Mouse (Mus musculus) testis, adult 2 months (tissue): Measurements from ENCODE around the gene Trim56. TPM values are rescaled to one million over a fixed set of nuclear protein-coding genes. Genes with fewer than 3 reads are reported as not detected.
A peak's percentile ranks its signal among the peaks of the same experiment; 100 is the strongest.
"Not testable (repeated sequence)": the region's sequence is repeated elsewhere in the genome, so short reads cannot be mapped to it uniquely, and the experiment has no call there.

Experiments
- H3K27ac ChIP-seq: fragments of 200-500 bp; 2 replicates; pipeline ENCODE4 v1.5.1; 2012; ENCODE audit warnings: low read depth, low read length; ENCODE audit not compliant: control insufficient read depth, insufficient read depth
- H3K27me3 ChIP-seq: fragments of 200-500 bp; 2 replicates; pipeline ENCODE4 v1.6.1; 2012; ENCODE audit warnings: mild to moderate bottlenecking, low read length, moderate library complexity; ENCODE audit not compliant: control insufficient read depth, insufficient read depth
- H3K36me3 ChIP-seq: fragments of 200-500 bp; 2 replicates; pipeline ENCODE4 v1.6.1; 2012; ENCODE audit warnings: mild to moderate bottlenecking, low read length; ENCODE audit not compliant: control insufficient read depth, insufficient read depth
- H3K4me1 ChIP-seq: fragments of 200-500 bp; 2 replicates; pipeline ENCODE4 v1.6.1; 2012; ENCODE audit warnings: low read length; ENCODE audit not compliant: control insufficient read depth, insufficient read depth
- H3K4me3 ChIP-seq: fragments of 200-500 bp; 2 replicates; pipeline ENCODE4 v1.5.1; 2012; ENCODE audit warnings: low read depth, mild to moderate bottlenecking, low read length, moderate library complexity, mixed read lengths; ENCODE audit not compliant: control insufficient read depth
- CTCF ChIP-seq: fragments of 200-500 bp; IDR thresholded peaks from 2 replicates; pipeline ENCODE4 v1.5.1; 2012; ENCODE audit warnings: low read depth, mild to moderate bottlenecking, inconsistent platforms, low read length, moderate library complexity; ENCODE audit not compliant: control insufficient read depth, insufficient read depth, insufficient replicate concordance
- POLR2A ChIP-seq: fragments of 200-500 bp; IDR thresholded peaks from 2 replicates; pipeline ENCODE4 v1.6.1; 2012; ENCODE audit warnings: low read depth, mild to moderate bottlenecking, inconsistent platforms, low read length, moderate library complexity; ENCODE audit not compliant: control insufficient read depth
- polyA plus RNA-seq: library from polyadenylated mRNA; depleted of rRNA; stranded (reverse); fragments of >200 nt; gene quantifications from 2 replicates; pipeline ENCODE4 v1.2.3, GENCODE M21; 2012; rRNA removed

The Trim56 gene
- polyA plus RNA-seq: 0.58 and 0.76 TPM in 2 replicates

GRCm38 (mm10) chr5:137115866-137116847 is at the start of gene Trim56:
Gene Trim56 (minus strand): TSS chr5:137116209.
- TF ChIP-seq POLR2A (no peak), CTCF (no peak)
- Histone ChIP-seq H3K4me1 (peaks cover 8% of the 10 kb centered on the region), H3K4me3 (peak within 1 kb of the TSS; percentile 77), H3K27ac (peak within 1 kb of the TSS; percentile 48; the same call in 1 of the 2 replicates), H3K36me3 (no peaks in the 10 kb centered on the region), H3K27me3 (no peaks in the 10 kb centered on the region)

- Histone ChIP-seq H3K36me3 (no peaks in the 10 kb centered on the region), H3K27ac (no peak overlapping the region), H3K27me3 (no peaks in the 10 kb centered on the region), H3K4me3 (peak overlapping the region; percentile 35; the same call in 1 of the 2 replicates), H3K4me1 (no peaks in the 10 kb centered on the region; the same call in 1 of the 2 replicates)
- TF ChIP-seq CTCF (no peak), POLR2A (no peak)
Measured at GRCm38 (mm10) chr5:137161853-137162252, 45.8 kb upstream of the Trim56 start.

- no peaks in the 10 kb centered on the region for H3K36me3 ChIP-seq
- no peak overlapping the region for H3K27ac ChIP-seq
- TF ChIP-seq POLR2A (no peak), CTCF (peak; percentile 71; the same call in 1 of the 2 replicates)
- H3K4me3 ChIP-seq: no peak overlapping the region
- no peaks in the 10 kb centered on the region for H3K27me3 ChIP-seq
- H3K4me1 ChIP-seq: no peaks in the 10 kb centered on the region; the same call in 1 of the 2 replicates
Measured at GRCm38 (mm10) chr5:137159461-137159860, 43.5 kb upstream of the Trim56 start.

GRCm38 (mm10) chr5:137153289-137153688 is 37.3 kb upstream of the Trim56 start:
- no peaks in the 10 kb centered on the region for H3K4me1 ChIP-seq
- no peaks in the 10 kb centered on the region for H3K27me3 ChIP-seq

GRCm38 (mm10) chr5:137152623-137153022 is 36.6 kb upstream of the Trim56 start:
- Histone ChIP-seq H3K36me3 (no peaks in the 10 kb centered on the region), H3K27ac (no peak overlapping the region), H3K4me3 (no peak overlapping the region), H3K4me1 (no peaks in the 10 kb centered on the region), H3K27me3 (no peaks in the 10 kb centered on the region)
- TF ChIP-seq CTCF: no peak
- TF ChIP-seq POLR2A: no peak

More at GRCm38 (mm10) chr5:137153289-137153688, 37.3 kb upstream of the Trim56 start:
- H3K27ac ChIP-seq: no peak overlapping the region
- H3K36me3 ChIP-seq: no peaks in the 10 kb centered on the region
- no peak overlapping the region for H3K4me3 ChIP-seq
- TF ChIP-seq POLR2A (no peak), CTCF (no peak)

- not testable (repeated sequence) for H3K27me3 ChIP-seq, H3K4me3 ChIP-seq, H3K36me3 ChIP-seq, H3K27ac ChIP-seq, H3K4me1 ChIP-seq
Measured at GRCm38 (mm10) chr5:137149272-137149882, 33.4 kb upstream of the Trim56 start, which contains the start of gene Muc3. Gene Muc3 (minus strand): TSS chr5:137149322.

GRCm38 (mm10) chr5:137140836-137141235 is 24.8 kb upstream of the Trim56 start:
- TF ChIP-seq CTCF: no peak
- no peak for TF ChIP-seq POLR2A
- Histone ChIP-seq H3K27ac (no peak overlapping the region), H3K27me3 (no peaks in the 10 kb centered on the region), H3K4me1 (peaks cover 8% of the 10 kb centered on the region), H3K4me3 (no peak overlapping the region), H3K36me3 (no peaks in the 10 kb centered on the region)
